Mouse (Mus musculus) stomach, postnatal 0 days (tissue): ENCODE data around the gene Mecom. TPM values are rescaled to one million over a fixed set of nuclear protein-coding genes. Genes with fewer than 3 reads are reported as not detected.

Source experiments
- ATAC-seq: fragments of 200-750 bp; cut with Nextera tagmentation; 2 replicates; pipeline ENCODE4 v1.8.0; 2017; ENCODE audit not compliant: low FRiP score, low TSS enrichment
- DNase-seq: peaks from one replicate; pipeline ENCODE4 v3.0.0-alpha.2; 2016; ENCODE audit warnings: low spot score
- H3K27ac ChIP-seq: fragments of 300-500 bp; sonication (generic); replicated peaks from 2 replicates; pipeline ENCODE4 v1.5.1; 2014; ENCODE audit warnings: mild to moderate bottlenecking, control low read depth
- H3K27me3 ChIP-seq: fragments of 300-500 bp; sonication (generic); 2 replicates; pipeline ENCODE4 v1.6.1; 2014; ENCODE audit warnings: low read length; ENCODE audit not compliant: control insufficient read depth, insufficient read depth
- H3K36me3 ChIP-seq: fragments of 300-500 bp; sonication (generic); 2 replicates; pipeline ENCODE4 v1.6.1; 2014; ENCODE audit warnings: low read length, mixed read lengths; ENCODE audit not compliant: control insufficient read depth, insufficient read depth
- H3K4me1 ChIP-seq: fragments of 300-500 bp; sonication (generic); replicated peaks from 2 replicates; pipeline ENCODE4 v1.6.1; 2014; ENCODE audit warnings: antibody characterized with exemption; ENCODE audit not compliant: control insufficient read depth, insufficient read depth
- H3K4me2 ChIP-seq: fragments of 300-500 bp; sonication (generic); replicated peaks from 2 replicates; pipeline ENCODE4 v1.6.1; 2014; ENCODE audit warnings: low read depth, mild to moderate bottlenecking, control low read depth, moderate library complexity
- H3K4me3 ChIP-seq: fragments of 300-500 bp; sonication (generic); 2 replicates; pipeline ENCODE4 v1.5.1; 2014; ENCODE audit warnings: low read depth, low read length, control low read depth
- H3K9ac ChIP-seq: fragments of 300-500 bp; sonication (generic); 2 replicates; pipeline ENCODE4 v1.6.1; 2014; ENCODE audit warnings: mild to moderate bottlenecking, low read length, control low read depth, mixed read lengths
- H3K9me3 ChIP-seq: fragments of 300-500 bp; sonication (generic); 2 replicates; pipeline ENCODE4 v1.6.1; 2016; ENCODE audit warnings: low read length; ENCODE audit not compliant: control insufficient read depth
- CTCF ChIP-seq: IDR thresholded peaks from 2 replicates; pipeline ENCODE4 v1.5.1; 2016; ENCODE audit warnings: antibody characterized with exemption, low read depth, mild to moderate bottlenecking, moderate library complexity
- EP300 ChIP-seq: optimal IDR thresholded peaks from 2 replicates; pipeline ENCODE3; 2016; ENCODE audit warnings: antibody characterized with exemption
- whole genome bisulfite sequencing: fragments of 180-500 bp; shearing (Covaris S2); extraction: QIAGEN DNeasy Blood & Tissue Kit; methylation state at CpG from one replicate; pipeline ENCODE4 v1.1.7; 2014; 5-methylcytosine and 5-hydroxymethylcytosine counted together
- polyA plus RNA-seq: library from polyadenylated mRNA; unstranded; fragments of >200 nt; fragmentation: Nextera tagmentation; extraction: Ambion mirVana; gene quantifications from 2 replicates; pipeline ENCODE4 v1.2.1, GENCODE M21; 2015

Gene Mecom
- polyA plus RNA-seq, 1 experiment from 2014 or later: 25.7 TPM

DNA sequence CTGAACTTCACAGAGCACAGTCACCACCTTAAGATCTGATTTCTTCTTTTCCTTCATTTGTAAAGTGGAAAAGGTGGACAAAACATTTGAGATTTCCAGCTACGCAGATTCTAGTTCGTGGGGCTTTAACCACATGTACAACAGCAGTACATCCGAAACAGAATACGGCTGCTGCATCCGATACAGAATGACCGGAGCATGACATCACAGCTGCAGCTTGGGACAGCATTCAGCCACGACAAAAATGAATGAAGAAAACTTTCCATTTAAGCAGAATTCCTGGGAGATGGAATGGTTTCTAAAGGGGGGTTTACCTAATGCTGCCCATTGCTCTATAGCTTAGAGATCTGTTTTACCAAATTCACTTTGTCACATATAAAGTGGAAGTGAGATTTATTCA lies 583.9 kb downstream of the Mecom start:
- no peak for ATAC-seq
- Histone ChIP-seq H3K27ac (no peak overlapping the region), H3K4me3 (no peak overlapping the region), H3K36me3 (no peaks in the 10 kb centered on the region), H3K9me3 (no peaks in the 10 kb centered on the region), H3K4me1 (no peaks in the 10 kb centered on the region), H3K9ac (no peak overlapping the region), H3K27me3 (no peaks in the 10 kb centered on the region), H3K4me2 (no peak overlapping the region)
- DNase-seq: no peak
- 76% methylated on average over 7 of the region's 7 CpGs for WGBS
- TF ChIP-seq CTCF: no peak
- no peak for TF ChIP-seq EP300

DNA sequence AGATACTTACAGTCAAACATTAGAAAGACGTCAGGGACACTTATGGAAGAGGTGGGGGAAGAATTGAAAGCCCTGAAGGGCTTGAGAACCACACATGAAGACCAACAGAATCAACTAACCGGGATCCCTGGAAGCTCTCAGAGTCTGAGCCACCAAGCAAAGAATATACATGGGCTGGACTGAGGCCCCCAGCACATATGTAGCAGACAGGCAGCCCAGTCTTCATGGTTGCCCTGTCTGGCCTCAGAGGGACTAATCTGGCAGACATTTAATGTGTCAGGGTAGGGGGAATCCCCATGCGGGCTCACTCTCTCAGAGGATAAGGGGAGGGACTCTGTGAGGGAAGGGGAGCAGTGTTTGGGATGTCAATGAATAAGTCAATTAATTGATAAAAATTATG lies 584.4 kb downstream of the Mecom start:
- Histone ChIP-seq H3K9ac (no peak overlapping the region), H3K27ac (no peak overlapping the region), H3K9me3 (no peaks in the 10 kb centered on the region), H3K4me3 (no peak overlapping the region), H3K4me2 (no peak overlapping the region), H3K27me3 (no peaks in the 10 kb centered on the region), H3K4me1 (no peaks in the 10 kb centered on the region), H3K36me3 (no peaks in the 10 kb centered on the region)
- WGBS: 83% methylated on average over 3 of the region's 3 CpGs
- no peak for ATAC-seq
- DNase-seq: no peak
- no peak for TF ChIP-seq CTCF
- no peak for TF ChIP-seq EP300

DNA sequence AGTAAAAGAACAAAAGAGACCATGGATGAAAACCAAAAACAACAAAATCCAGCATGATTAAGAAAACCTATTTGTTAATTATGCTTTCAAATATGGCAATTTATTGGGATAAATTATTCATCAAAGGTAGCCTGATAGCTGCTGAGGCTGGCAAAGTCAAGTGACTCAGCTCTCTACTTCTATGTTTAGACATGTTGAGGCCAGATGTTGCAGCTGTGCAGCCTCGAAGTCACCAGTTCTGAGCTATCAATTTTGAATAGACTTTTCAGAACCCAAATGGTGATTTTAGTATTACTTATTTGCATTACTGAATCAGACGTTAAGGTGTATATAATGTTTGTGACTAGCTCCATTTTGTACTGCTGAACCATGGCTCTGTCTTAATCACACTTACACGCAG lies 588.8 kb downstream of the Mecom start:
- ATAC-seq (no peak), DNase-seq (no peak)
- Histone ChIP-seq H3K4me2 (no peak overlapping the region), H3K9ac (no peak overlapping the region), H3K4me1 (no peaks in the 10 kb centered on the region), H3K4me3 (no peak overlapping the region), H3K27ac (no peak overlapping the region), H3K36me3 (peaks cover 3% of the 10 kb centered on the region; the same call in 1 of the 2 replicates), H3K9me3 (no peaks in the 10 kb centered on the region), H3K27me3 (no peaks in the 10 kb centered on the region)
- TF ChIP-seq CTCF: no peak
- no peak for TF ChIP-seq EP300
- 52% methylated on average over 3 of the region's 3 CpGs for WGBS

DNA sequence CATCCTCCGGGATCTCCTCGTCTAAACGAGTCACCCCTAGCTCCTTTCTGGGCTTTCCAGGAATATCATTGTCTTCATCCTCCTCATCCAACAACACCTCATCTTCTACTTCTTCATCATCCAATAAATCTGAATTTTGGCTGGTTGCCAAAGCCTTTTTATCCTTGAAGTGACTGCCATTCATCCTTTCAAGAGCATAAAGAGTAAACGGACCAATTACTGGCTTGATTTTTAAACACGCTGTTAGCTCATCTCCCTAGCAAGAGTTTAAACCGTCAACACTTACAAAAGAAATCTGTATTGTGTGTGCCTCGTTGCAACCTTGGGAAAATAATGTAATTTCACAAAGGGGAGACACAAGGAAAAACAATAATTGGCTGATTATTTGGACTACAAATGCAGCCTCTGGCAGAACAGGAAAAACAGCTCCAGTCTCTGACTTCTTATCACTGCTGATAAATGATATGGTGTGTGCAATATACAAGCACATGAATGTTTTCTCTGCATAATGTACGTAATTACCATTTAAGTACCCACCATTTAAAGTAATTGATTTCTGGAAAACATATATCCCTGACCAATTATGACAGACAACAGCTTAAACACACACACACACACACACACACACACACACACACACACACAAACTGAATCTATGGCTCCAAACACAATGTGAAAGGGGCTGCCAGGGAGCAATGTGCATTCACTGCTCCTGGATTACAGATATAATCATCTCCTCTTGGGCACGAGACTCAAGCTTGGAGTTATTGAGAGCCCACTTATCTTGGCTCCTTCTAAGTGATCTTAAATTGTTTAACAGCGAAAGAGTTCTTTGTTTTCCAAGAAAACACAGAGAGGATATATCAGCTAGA lies 590.2 kb downstream of the Mecom start:
- Histone ChIP-seq H3K4me1 (no peaks in the 10 kb centered on the region), H3K4me3 (no peak overlapping the region), H3K9ac (no peak overlapping the region), H3K4me2 (no peak overlapping the region), H3K9me3 (no peaks in the 10 kb centered on the region), H3K27ac (no peak overlapping the region), H3K27me3 (no peaks in the 10 kb centered on the region), H3K36me3 (peaks cover 3% of the 10 kb centered on the region; the same call in 1 of the 2 replicates)
- TF ChIP-seq CTCF (no peak), EP300 (no peak)
- 65% methylated on average over 10 of the region's 10 CpGs for WGBS
- no peak for DNase-seq
- ATAC-seq: no peak

DNA sequence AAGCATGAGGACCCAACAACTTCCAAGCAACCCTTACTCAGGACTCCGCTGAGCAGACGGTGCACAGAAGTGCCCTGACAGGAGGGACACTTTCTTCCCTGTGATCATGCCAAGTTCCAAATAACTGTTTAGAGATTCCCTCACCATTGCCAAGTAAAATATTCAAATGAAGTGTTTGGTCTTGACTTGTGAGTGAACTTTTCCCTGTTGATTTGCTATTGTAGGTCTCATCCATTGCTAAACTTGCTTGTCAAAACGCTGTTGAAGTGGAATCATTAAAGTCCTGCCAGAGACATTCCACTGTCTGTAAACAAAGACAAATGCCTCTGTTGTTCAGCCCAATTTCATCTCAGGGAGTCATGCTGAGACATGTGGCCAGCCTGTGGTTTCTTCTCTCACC lies 594.5 kb downstream of the Mecom start:
- TF ChIP-seq EP300 (no peak), CTCF (no peak)
- H3K9me3 ChIP-seq: no peaks in the 10 kb centered on the region
- DNase-seq (no peak), ATAC-seq (no peak)
- no peak overlapping the region for H3K27ac ChIP-seq
- no peaks in the 10 kb centered on the region for H3K27me3 ChIP-seq
- 44% methylated on average over 3 of the region's 3 CpGs for WGBS
- H3K4me2 ChIP-seq: no peak overlapping the region
- no peak overlapping the region for H3K4me3 ChIP-seq
- no peaks in the 10 kb centered on the region for H3K4me1 ChIP-seq
- peaks cover 3% of the 10 kb centered on the region; the same call in 1 of the 2 replicates for H3K36me3 ChIP-seq
- no peak overlapping the region for H3K9ac ChIP-seq

DNA sequence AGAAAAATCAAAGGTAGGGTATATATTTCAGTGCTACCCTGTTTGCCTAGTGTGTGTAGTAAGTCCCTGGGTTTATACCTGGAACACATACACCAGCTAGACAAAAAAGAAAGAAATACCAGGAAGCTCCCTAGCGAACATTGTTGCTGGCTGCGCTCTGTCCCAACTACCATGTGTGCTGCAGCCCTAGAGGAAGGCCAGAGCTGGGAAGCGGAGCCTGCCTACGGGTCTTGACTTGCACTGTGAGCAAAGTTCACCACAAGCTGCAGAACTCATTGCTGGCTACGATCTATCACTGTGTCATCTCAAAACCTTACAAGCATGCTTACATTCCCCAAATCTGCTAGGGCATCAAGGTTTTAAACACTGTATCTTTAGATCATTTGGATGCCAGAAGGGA lies 597.0 kb downstream of the Mecom start:
- ATAC-seq (no peak), DNase-seq (no peak)
- Histone ChIP-seq H3K9me3 (no peaks in the 10 kb centered on the region), H3K4me3 (no peak overlapping the region), H3K4me2 (no peak overlapping the region), H3K4me1 (no peaks in the 10 kb centered on the region), H3K27ac (no peak overlapping the region), H3K36me3 (no peaks in the 10 kb centered on the region; the same call in 1 of the 2 replicates), H3K9ac (no peak overlapping the region), H3K27me3 (no peaks in the 10 kb centered on the region)
- 44% methylated on average over 5 of the region's 5 CpGs for WGBS
- TF ChIP-seq EP300 (no peak), CTCF (no peak)
